Mouse (Mus musculus) neutrophil, adult 83 days (primary cell): ENCODE results near the gene Lrrc61. TPM values are rescaled to one million over a fixed set of nuclear protein-coding genes. Genes with fewer than 3 reads are reported as not detected.

Experiments
- total RNA-seq, 2 experiments: library from RNA; stranded (reverse); gene quantifications; one replicate each; pipeline ENCODE4 v1.2.4; 2023

Gene Lrrc61
- total RNA-seq, result 10 to 100 TPM; 28.8 to 38.8 TPM

DNA sequence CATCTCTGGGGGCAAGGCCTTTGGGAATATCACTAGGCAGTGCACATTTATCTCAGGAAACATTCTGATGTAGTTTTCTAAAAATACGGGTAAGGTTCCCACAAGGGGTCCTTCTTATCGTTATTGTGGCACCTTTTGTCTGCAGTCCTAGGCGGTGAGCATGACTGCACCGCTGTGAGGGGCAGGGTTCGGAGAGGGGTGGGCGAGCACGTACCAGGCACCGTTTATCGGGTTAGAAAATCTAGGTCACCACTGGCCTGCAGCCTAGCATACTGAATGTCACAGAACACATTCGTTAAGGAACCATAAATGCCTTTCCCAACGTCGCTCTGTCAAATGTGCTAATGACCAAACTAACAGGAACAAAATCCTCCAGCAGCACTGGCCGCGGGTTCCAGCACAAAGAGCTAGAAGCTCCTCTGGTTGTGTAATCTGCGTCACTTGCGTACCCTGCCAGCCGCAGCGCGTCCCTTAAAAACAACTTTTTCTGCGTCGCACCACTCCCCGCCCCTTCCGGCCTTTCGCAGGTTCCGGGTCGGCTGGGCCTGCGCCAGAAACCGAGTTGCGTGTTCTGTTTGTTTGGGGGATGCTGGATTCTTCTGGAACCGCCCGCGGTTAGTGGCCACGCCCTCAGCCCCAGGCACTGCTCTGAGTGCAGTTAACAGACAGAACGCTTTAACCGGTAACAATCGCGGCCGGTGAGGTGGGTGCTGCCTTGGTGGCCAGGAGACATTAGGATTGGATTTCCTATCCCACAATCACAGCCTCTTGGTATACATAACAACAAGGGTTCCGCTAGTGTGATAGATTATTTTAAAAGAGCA, at the start of gene Lrrc61:
Gene Lrrc61, plus strand, starts transcription at position 517 of the 824 bp plus-strand sequence.

DNA sequence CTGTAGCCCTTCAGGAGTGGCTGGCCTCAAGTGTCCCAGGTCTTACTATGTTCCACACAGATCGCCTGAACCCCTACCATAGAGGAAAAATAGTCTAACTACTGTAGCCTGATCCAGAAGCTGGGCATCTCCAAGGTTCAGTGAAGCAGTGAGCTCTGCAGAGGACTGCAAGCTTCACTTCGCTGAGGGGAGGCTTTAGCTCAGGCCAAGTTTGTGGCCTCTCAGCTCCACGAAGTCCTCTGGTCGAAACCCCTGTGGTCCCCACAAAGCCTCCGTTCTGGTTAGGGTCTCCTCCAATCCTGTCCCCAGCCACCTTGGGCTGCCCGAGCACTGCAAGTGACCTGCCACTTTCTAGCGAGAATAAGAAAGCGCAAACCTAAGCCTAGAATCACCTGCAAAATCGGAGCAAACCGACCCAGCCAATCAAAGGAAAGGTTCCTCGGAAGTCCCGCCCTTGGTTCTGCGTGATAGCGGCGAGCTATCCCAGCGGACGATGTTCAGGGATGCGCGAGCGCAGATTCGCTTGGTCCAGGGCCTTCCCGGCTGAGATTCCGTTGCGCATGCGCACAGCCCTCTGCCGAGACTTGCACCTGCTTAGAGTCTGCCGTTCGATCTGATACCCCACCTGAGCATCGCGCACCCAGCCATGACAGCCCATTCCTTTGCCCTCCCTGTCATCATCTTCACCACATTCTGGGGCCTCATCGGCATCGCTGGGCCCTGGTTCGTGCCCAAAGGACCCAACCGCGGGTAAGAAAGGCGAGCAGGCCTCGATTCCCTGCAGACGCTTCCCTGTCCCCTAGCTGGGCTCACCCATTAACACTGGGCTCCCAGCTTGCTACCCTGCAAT, 17.3 kb upstream of the Lrrc61 start, which contains the start of gene Atp6v0e2:
Gene Atp6v0e2, plus strand, starts transcription at position 511 of the 850 bp plus-strand sequence.

DNA sequence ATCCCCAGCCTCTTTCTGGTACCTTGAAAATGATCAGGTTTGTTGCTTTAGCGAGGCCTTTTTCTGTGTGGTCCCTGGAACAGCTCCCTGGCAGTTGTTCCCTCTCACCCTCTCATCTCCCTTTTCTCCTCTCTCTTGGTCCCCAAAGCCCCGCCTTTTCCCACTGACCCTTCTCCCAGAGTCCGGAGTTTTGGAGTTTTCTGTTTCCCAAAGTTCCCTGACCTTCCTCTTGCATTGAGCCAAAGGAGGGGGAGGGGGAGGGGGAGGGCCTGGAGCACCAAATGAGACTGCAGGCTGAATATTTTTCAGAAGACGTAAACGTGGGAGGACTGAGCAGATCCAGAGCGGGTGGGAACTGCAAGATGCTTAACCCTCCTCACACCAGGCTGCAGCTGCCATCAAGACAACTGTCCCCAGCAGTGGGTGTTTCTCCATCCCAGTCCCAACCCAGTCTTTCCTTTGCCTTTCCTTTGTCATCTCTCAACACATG, 18.0 kb downstream of the Lrrc61 start, which contains the start of gene Rarres2:
Gene Rarres2, minus strand, starts transcription at position 218 of the 490 bp plus-strand sequence.

DNA sequence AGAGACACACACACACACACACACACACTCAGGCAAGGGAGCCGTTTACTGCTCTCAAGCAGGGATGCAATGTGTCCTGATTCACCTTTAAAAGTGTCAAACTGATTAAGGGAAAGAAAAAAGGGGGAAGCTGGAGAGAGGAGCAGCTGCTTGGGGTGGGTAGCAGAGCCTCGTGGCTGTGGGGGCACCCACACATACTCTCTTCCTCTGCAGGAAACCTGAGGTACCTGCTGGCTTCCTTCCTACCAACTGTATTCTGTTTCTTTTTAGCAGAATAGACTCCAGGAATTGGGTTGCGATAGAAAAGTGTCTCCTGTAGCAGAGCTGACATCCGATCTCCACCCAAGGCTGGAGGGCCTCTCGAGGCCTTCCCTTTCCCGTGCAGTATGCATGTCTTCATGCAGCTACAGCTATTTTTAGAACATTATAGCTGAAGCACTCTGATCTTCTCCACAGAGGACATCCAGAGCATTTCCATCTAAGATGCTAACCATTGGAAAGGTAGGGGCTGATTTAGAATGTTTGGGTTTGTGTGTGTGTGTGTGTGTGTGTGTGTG, 34.7 kb downstream of the Lrrc61 start, which contains the start of gene Gm45021:
Gene Gm45021, plus strand, starts transcription at position 417 of the 557 bp plus-strand sequence.

DNA sequence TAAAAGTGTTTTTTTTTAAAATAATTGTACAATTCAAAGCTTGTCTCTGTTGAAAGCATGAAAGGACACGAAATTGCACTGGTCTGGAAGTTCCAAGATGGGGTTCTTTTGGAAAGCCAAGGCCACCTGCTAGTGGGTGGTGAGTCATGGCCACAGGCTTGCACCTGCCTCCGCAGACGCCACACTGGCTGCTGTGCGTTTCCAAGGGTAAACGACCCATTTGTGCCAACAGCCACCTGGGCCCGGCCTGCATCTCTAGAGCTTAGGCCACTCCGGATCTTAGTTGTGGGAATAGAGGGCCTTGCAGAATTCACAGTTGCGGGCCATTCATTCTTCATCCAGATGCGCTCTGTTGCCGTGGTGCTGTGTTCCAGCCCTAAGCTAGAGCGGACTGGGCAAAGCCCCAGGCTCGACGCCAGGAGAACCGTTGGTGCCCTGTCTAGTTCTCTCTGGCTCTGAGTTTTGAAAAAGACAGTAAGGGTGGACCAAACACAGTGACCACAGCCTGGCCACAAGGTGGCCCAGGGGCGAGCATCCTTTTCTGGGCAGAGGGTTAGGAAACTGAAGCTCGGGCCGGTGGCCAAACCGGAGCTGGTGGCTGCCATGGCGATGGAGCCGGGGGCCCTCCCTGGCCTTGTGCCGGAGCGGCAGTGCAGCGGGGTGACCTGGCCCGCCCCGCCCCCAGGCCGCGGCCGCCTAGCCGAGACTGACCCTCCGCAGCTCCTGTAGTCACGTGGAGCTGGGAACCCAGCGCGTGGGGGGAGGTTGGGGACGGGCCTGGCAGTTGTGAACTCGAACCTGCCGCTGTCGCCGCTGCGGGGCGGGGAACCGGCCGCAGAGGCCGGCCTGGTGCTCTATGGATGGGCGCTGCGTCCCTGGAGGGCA, 38.8 kb downstream of the Lrrc61 start, which contains the start of the genes Repin1 and Gm44965:
Gene Repin1, plus strand, starts transcription at position 726 of the 885 bp plus-strand sequence.
Gene Gm44965, plus strand, starts transcription at position 784 of the 885 bp plus-strand sequence.

DNA sequence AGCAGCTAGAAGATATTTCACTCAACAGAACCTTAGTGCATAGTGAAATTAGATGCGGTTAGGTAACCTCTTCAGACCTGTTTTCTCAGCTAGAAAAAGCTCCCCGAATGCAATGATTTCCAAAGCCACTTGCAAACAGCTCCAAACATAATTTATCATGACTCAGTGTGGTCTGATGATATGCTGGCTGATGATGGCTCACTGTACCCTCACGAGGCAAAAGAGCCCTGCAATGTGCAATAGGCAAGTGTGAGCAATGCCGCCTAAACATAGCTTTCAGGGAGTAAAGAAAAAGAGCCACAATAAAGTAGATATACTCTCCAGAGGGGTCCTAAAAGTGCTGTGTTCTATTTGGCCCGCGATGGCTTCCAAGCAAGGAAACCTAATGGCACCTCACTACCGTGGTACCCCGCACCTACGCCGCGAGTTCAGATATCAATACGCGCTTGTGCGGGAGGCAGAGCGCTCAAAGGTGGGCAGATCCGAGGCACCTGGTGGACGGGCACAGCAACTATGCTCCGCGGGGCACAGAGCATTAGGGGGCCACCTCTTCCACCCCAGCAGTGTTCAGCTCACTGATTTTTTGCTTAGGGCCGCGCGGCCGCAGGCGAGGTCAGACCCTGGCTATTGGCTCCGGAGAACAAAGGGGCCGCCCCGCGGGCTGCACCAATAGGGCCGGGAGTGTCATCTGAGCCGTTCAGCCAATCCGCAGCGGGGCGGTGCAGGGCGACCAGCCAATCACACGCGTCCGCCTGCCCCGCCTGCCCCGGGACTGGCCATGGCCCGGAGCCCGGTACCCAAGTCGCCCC, 46.9 kb downstream of the Lrrc61 start, which contains the start of gene Zfp775:
Gene Zfp775, plus strand, starts transcription at position 793 of the 809 bp plus-strand sequence.

Other genes starting within 250 kb of the Lrrc61 start
- 1 to 10 TPM in 1 of 2 experiments, under 1 TPM in 1; 0.77 to 1.2 TPM for gene Krba1, start 159.2 kb upstream of the Lrrc61 start, total RNA-seq
- 10 to 100 TPM in 1 of 2 experiments, 1 to 10 TPM in 1; 9.7 to 21.8 TPM for gene Zfp467, start 109.0 kb upstream of the Lrrc61 start, total RNA-seq
- under 1 TPM in 1 of 2 experiments, not detected in 1; 0.04 TPM for gene Sspo, start 106.6 kb upstream of the Lrrc61 start, total RNA-seq
- gene Atp6v0e2, start 17.2 kb upstream of the Lrrc61 start, total RNA-seq, result under 1 TPM in 1 of 2 experiments, not detected in 1; 0.35 TPM
- not detected for gene Rarres2, start 18.0 kb downstream of the Lrrc61 start, total RNA-seq
- not detected for gene Gm45021, start 34.8 kb downstream of the Lrrc61 start, total RNA-seq
- gene Repin1, start 39.1 kb downstream of the Lrrc61 start, total RNA-seq, result 1 to 10 TPM; 2.4 to 2.7 TPM
- 1 to 10 TPM in 1 of 2 experiments, not detected in 1; 2.7 TPM for gene Gm44965, start 39.1 kb downstream of the Lrrc61 start, total RNA-seq
- 1 to 10 TPM; 1.1 to 1.2 TPM for gene Zfp775, start 47.3 kb downstream of the Lrrc61 start, total RNA-seq
- under 1 TPM in 1 of 2 experiments, not detected in 1; 0.09 TPM for gene AI854703, start 72.0 kb downstream of the Lrrc61 start, total RNA-seq
- gene Gimap8, start 92.4 kb downstream of the Lrrc61 start, total RNA-seq, result under 1 TPM; 0.13 to 0.20 TPM
- 1 to 10 TPM; 5.3 to 5.5 TPM for gene Gimap9, start 121.3 kb downstream of the Lrrc61 start, total RNA-seq
- gene Gimap4, start 129.8 kb downstream of the Lrrc61 start, total RNA-seq, result under 1 TPM in 1 of 2 experiments, not detected in 1; 0.68 TPM
- 1 to 10 TPM; 3.2 to 5.0 TPM for gene Gimap6, start 153.4 kb downstream of the Lrrc61 start, total RNA-seq
- gene Gm28053, start 163.8 kb downstream of the Lrrc61 start, total RNA-seq, result not detected
- not detected for gene Gimap7, start 163.8 kb downstream of the Lrrc61 start, total RNA-seq
- 1 to 10 TPM in 1 of 2 experiments, under 1 TPM in 1; 0.60 to 1.3 TPM for gene Gimap1, start 184.3 kb downstream of the Lrrc61 start, total RNA-seq
- under 1 TPM; 0.46 to 0.99 TPM for gene Gimap5, start 191.4 kb downstream of the Lrrc61 start, total RNA-seq
- under 1 TPM; 0.24 to 0.38 TPM for gene Gimap3, start 216.1 kb downstream of the Lrrc61 start, total RNA-seq